Mouse (Mus musculus) effector memory CD4-positive, alpha-beta T cell, adult 7 months (primary cell): Measurements from ENCODE around the gene Ldlr. TPM values are rescaled to one million over a fixed set of nuclear protein-coding genes. Genes with fewer than 3 reads are reported as not detected.

Experiments
- polyA plus RNA-seq: library from polyadenylated mRNA; unstranded; fragments of 100-300 nt; shearing (Covaris generic); gene quantifications from one replicate; pipeline ENCODE4 v1.2.1, GENCODE M21; 2017

Ldlr gene
- 31.9 TPM for polyA plus RNA-seq

GRCm38 (mm10) chr9:21723377-21724146 lies at the start of gene Ldlr:
Gene Ldlr (plus strand): TSS chr9:21723483.

GRCm38 (mm10) chr9:21760155-21761088 lies 37.1 kb downstream of the Ldlr start, which contains the start of gene Spc24:
Gene Spc24 (minus strand): TSS chr9:21760303.

GRCm38 (mm10) chr9:21798345-21799009 lies 75.2 kb downstream of the Ldlr start, which contains the start of gene Kank2:
Gene Kank2 (minus strand): TSS chr9:21798744.

Other genes with a start within 250 kb of the Ldlr start
- gene Tmed1, start 213.2 kb upstream of the Ldlr start, polyA plus RNA-seq: 7.8 TPM
- 46.1 TPM for gene AB124611, start 197.3 kb upstream of the Ldlr start, polyA plus RNA-seq
- gene Carm1, start 176.6 kb upstream of the Ldlr start, polyA plus RNA-seq: 38.3 TPM
- gene Timm29, start 130.8 kb upstream of the Ldlr start, polyA plus RNA-seq: 15.9 TPM
- gene Yipf2, start 130.7 kb upstream of the Ldlr start, polyA plus RNA-seq: 14.0 TPM
- 51.4 TPM for gene Smarca4, start 107.3 kb upstream of the Ldlr start, polyA plus RNA-seq
- 1.4 TPM for gene Spc24, start 36.8 kb downstream of the Ldlr start, polyA plus RNA-seq
- 0.15 TPM for gene Kank2, start 75.3 kb downstream of the Ldlr start, polyA plus RNA-seq
- 0.45 TPM for gene Angptl8, start 112.0 kb downstream of the Ldlr start, polyA plus RNA-seq
- gene Dock6, start 129.2 kb downstream of the Ldlr start, polyA plus RNA-seq: 5.8 TPM
- gene Rab3d, start 194.7 kb downstream of the Ldlr start, polyA plus RNA-seq: 9.4 TPM
- 0.54 TPM for gene Ccdc159, start 204.0 kb downstream of the Ldlr start, polyA plus RNA-seq
- 0.51 TPM for gene Tmem205, start 204.1 kb downstream of the Ldlr start, polyA plus RNA-seq
- gene Plppr2, start 213.6 kb downstream of the Ldlr start, polyA plus RNA-seq: 2.8 TPM
- 5.5 TPM for gene Swsap1, start 232.3 kb downstream of the Ldlr start, polyA plus RNA-seq
- gene Epor, start 240.0 kb downstream of the Ldlr start, polyA plus RNA-seq: not detected